Mouse (Mus musculus) bone marrow macrophage, adult 2 months (primary cell): ENCODE data around the gene Fgd1.

ENCODE experiments used
- CTCF ChIP-seq: IDR thresholded peaks from 2 replicates; pipeline ENCODE4 v1.5.1; 2012; ENCODE audit warnings: low read depth, mild to moderate bottlenecking, low read length, moderate library complexity
- POLR2A ChIP-seq: IDR thresholded peaks from 2 replicates; pipeline ENCODE4 v1.6.1; 2012; ENCODE audit warnings: mild to moderate bottlenecking, low read depth, low read length, borderline replicate concordance

DNA sequence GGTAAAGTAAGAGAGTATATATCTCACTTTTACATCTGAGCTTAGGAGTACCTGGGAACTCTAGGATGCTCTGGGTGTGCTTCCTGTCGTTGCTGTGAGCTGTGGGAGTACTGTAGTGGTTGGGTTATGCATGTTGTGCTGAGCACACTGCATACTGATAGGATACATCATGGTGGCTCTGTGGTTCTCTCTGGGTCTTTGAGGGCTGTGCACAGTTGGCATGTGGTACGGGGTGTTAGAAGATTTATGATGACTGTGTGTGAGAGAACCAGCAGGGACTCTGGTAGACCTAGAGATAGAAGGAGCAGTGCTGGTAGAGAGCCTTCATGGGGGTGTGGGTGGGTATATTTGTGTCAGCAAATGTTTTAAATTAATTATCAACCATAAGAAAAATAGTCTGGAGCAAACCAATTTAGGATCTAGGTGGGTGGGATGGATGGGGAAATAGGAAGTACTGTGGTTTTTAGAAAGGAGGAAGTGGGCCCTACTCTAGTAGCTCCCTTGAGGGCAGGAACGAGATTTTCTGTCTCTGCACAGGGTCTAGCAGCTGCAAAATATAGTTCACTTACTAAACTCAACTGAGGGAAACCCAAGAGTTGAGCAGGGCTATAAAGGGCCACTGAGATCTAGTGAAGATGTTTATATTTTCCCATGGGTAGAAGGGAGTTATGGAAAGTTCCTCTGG, 15.8 kb downstream of the Fgd1 start:
- TF ChIP-seq POLR2A (no peak), CTCF (no peak)
